Mouse (Mus musculus) lung, embryonic 14.5 days (tissue): Measurements from ENCODE around the gene Icam1. TPM values are rescaled to one million over a fixed set of nuclear protein-coding genes. Genes with fewer than 3 reads are reported as not detected.

ENCODE experiments used
- ATAC-seq: fragments of 200-750 bp; cut with Nextera tagmentation; 2 replicates; pipeline ENCODE4 v1.8.0; 2017; ENCODE audit warnings: mild to moderate bottlenecking, moderate TSS enrichment, moderate library complexity; ENCODE audit not compliant: insufficient read depth
- DNase-seq: peaks from one replicate; pipeline ENCODE4 v3.0.0-alpha.2; 2015
- H3K27ac ChIP-seq: fragments of 300-500 bp; sonication (generic); 2 replicates; pipeline ENCODE4 v1.5.1; 2014; ENCODE audit warnings: low read depth, mild to moderate bottlenecking, moderate library complexity
- H3K27me3 ChIP-seq: fragments of 300-500 bp; sonication (generic); 2 replicates; pipeline ENCODE4 v1.6.1; 2014; ENCODE audit warnings: low read length, control low read depth; ENCODE audit not compliant: insufficient read depth
- H3K36me3 ChIP-seq: fragments of 300-500 bp; sonication (generic); 2 replicates; pipeline ENCODE4 v1.6.1; 2014; ENCODE audit warnings: control low read depth; ENCODE audit not compliant: insufficient read depth
- H3K4me1 ChIP-seq: fragments of 300-500 bp; sonication (generic); 2 replicates; pipeline ENCODE4 v1.6.1; 2014; ENCODE audit warnings: antibody characterized with exemption, control low read depth; ENCODE audit not compliant: insufficient read depth
- H3K4me2 ChIP-seq: fragments of 300-500 bp; sonication (generic); 2 replicates; pipeline ENCODE4 v1.6.1; 2014; ENCODE audit warnings: mild to moderate bottlenecking
- H3K4me3 ChIP-seq: fragments of 300-500 bp; sonication (generic); 2 replicates; pipeline ENCODE4 v1.5.1; 2014; ENCODE audit warnings: low read depth, low read length
- H3K9ac ChIP-seq: fragments of 300-500 bp; sonication (generic); 2 replicates; pipeline ENCODE4 v1.6.1; 2014
- H3K9me3 ChIP-seq: fragments of 300-500 bp; sonication (generic); 2 replicates; pipeline ENCODE4 v1.6.1; 2016; ENCODE audit warnings: low read depth, low read length, control low read depth
- CTCF ChIP-seq: IDR thresholded peaks from 2 replicates; pipeline ENCODE4 v1.5.1; 2016; ENCODE audit warnings: antibody characterized with exemption, low read depth
- WGBS: fragments of 180-500 bp; shearing (Covaris S2); extraction: QIAGEN DNeasy Blood & Tissue Kit; methylation state at CpG from one replicate; pipeline ENCODE4 v1.1.7; 2014; 5-methylcytosine and 5-hydroxymethylcytosine counted together
- polyA plus RNA-seq: library from polyadenylated mRNA; unstranded; fragments of >200 nt; fragmentation: Nextera tagmentation; extraction: Ambion mirVana; gene quantifications from 2 replicates; pipeline ENCODE4 v1.2.1, GENCODE M21; 2014

Gene Icam1
- polyA plus RNA-seq, 1 experiment from 2014 or later = 33.6 TPM

DNA sequence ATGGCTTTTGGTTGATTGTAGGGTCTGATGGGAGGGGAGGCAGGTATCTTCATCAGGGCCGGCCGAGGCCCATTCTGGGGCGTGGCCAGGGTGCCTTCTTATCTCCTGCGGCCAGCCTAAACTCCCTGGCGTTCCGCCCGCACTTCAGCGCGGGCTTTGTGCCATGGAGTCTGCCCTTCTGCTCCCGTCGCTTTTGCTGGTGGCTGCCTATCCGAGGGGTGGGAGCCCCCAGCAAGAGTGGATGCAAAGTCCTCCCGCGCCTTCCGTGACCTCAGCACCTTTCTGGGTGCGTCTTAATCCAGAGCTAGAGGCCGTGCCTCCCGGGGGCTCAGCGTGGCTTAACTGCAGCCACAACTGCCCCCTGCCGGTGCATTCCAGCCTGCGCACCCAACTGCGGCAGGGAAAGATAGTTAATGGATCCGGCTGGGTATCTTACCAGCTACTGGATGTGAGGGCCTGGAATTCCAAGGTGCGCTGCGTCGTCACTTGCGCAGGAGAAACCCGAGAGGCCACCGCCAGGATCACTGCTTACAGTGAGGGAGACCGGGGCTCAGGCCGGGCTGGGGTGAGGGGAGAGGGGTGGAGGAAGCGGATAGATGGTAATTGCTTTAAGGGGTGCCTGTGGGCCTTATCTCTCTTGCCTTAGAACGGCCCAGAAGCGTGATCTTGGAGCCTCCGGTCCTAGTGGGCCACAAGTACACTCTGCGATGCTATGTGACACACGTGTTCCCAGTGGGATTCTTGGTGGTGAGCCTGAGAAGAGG is 13.7 kb downstream of the Icam1 start, which contains the start of gene Icam4:
Icam4 (plus strand) TSS at position 83 of the 764 bp plus-strand sequence.
- Histone ChIP-seq H3K9me3 (no peaks in the 10 kb centered on the region), H3K36me3 (peaks cover 9% of the 10 kb centered on the region; the same call in 1 of the 2 replicates), H3K27ac (peak within 1 kb of the TSS; percentile 58; the same call in 1 of the 2 replicates), H3K4me1 (peaks cover 26% of the 10 kb centered on the region; the same call in 1 of the 2 replicates), H3K27me3 (peaks cover 39% of the 10 kb centered on the region), H3K4me2 (peak within 1 kb of the TSS; percentile 95), H3K4me3 (peak within 1 kb of the TSS; percentile 52), H3K9ac (peak within 1 kb of the TSS; percentile 47)
- 2% methylated on average over 37 of the region's 37 CpGs for WGBS
- ATAC-seq (peak; percentile 16; the same call in 1 of the 2 replicates), DNase-seq (peak; percentile 89)
- peak; percentile 92 for TF ChIP-seq CTCF

DNA sequence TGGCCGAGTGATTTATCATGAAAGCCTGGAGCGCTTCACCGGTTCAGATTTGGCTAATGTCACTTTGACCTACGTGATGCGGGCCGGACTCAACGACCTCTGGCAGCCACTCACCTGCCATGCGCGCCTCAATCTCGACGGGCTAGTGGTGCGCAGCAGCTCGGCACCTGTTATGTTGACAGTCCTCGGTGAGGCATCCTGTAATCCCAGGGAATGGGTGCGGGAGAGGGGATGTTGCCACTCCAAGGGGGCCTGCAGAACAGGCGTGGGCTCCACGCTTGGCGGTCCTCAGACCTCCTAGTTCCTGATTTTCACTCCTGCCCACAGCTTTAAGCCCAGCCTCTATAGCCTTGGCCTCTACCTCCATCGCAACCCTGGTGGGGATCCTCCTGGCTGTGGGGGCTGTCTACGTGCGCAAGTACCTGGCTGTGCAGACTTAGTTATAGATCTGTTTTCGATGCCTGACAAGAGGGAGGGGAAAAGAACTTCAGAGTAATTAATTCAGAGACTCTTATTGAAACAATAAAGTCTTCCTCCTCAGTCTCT is 14.3 kb downstream of the Icam1 start:
- TF ChIP-seq CTCF = no peak
- DNase-seq (no peak), ATAC-seq (no peak)
- Histone ChIP-seq H3K9ac (peak overlapping the region; percentile 47; the same call in 1 of the 2 replicates), H3K4me3 (peak overlapping the region; percentile 52), H3K27me3 (peaks cover 46% of the 10 kb centered on the region), H3K4me1 (peaks cover 26% of the 10 kb centered on the region; the same call in 1 of the 2 replicates), H3K9me3 (no peaks in the 10 kb centered on the region), H3K36me3 (peaks cover 9% of the 10 kb centered on the region; the same call in 1 of the 2 replicates), H3K4me2 (peak overlapping the region; percentile 95), H3K27ac (peak overlapping the region; percentile 31; the same call in 1 of the 2 replicates)
- WGBS = 20% methylated on average over 22 of the region's 22 CpGs

DNA sequence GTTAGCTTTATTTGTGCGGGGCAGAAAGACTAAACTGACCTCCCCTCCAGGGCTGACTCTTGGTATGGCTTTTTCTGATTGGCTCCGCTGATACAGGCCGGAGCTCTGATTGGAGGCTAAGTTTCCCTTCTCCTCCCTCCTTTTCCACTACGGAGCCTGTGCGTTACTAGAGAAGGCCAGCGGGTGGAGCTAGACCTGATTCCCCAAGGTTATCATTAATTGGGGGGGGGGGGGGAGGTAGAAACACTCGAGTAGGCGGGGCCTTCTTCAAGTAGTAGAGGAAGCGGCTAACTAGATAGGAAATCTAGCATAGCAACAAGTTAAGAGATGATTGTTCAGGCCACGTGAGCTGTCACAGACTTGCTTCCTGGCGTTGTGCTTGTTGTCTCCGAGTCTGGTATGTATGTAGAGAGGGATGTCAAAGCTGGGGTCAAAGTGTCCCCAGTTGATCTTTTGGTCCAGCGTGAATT is 15.0 kb downstream of the Icam1 start:
- peaks cover 52% of the 10 kb centered on the region for H3K27me3 ChIP-seq
- TF ChIP-seq CTCF = peak; percentile 74
- H3K4me3 ChIP-seq = peak overlapping the region; percentile 52
- H3K9me3 ChIP-seq = no peaks in the 10 kb centered on the region
- H3K4me1 ChIP-seq = peaks cover 26% of the 10 kb centered on the region; the same call in 1 of the 2 replicates
- H3K4me2 ChIP-seq = peak overlapping the region; percentile 95
- H3K36me3 ChIP-seq = peaks cover 9% of the 10 kb centered on the region; the same call in 1 of the 2 replicates
- H3K9ac ChIP-seq = no peak overlapping the region
- H3K27ac ChIP-seq = no peak overlapping the region
- WGBS = under 1% methylated on average over 13 of the region's 13 CpGs
- ATAC-seq (peak; percentile 62), DNase-seq (peak; percentile 94)

DNA sequence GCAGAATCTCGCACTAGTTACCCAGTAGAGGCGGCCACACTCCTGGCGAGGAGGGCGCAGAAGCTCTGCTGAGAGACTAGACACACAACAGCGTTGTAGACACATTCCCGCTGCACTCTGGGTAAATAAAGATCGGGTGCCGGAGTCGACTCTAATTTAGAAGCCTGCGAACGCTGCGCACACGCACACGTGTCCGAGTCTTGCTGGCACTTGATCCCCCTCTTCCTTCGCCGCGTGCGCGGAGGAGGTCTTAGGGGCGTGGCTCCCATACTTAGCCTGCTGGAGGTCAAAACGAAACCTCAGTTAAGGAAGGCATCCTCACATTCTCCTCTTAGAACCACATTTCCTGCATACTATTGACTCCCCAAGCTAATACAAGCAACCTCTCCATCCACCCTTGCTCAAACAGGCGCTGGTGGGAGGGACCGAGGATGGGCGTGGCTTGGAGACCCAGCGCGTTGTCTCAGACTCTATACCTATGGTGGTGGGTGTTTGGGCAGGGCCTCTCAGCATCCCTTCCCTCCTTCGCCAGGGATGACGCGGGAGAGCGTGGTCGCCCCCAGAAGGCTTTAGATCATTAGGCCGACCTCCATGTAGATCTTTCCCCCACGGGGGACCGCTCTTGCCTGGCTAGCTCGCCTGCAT is 15.6 kb downstream of the Icam1 start:
- H3K27me3 ChIP-seq = peaks cover 58% of the 10 kb centered on the region
- ATAC-seq (peak; percentile 29), DNase-seq (peak; percentile 77)
- H3K9me3 ChIP-seq = no peaks in the 10 kb centered on the region
- H3K4me2 ChIP-seq = peak overlapping the region; percentile 95
- peaks cover 9% of the 10 kb centered on the region; the same call in 1 of the 2 replicates for H3K36me3 ChIP-seq
- H3K9ac ChIP-seq = peak overlapping the region; percentile 42
- WGBS = under 1% methylated on average over 36 of the region's 36 CpGs
- TF ChIP-seq CTCF = no peak
- no peak overlapping the region for H3K27ac ChIP-seq
- H3K4me1 ChIP-seq = peaks cover 26% of the 10 kb centered on the region; the same call in 1 of the 2 replicates
- H3K4me3 ChIP-seq = peak overlapping the region; percentile 52

DNA sequence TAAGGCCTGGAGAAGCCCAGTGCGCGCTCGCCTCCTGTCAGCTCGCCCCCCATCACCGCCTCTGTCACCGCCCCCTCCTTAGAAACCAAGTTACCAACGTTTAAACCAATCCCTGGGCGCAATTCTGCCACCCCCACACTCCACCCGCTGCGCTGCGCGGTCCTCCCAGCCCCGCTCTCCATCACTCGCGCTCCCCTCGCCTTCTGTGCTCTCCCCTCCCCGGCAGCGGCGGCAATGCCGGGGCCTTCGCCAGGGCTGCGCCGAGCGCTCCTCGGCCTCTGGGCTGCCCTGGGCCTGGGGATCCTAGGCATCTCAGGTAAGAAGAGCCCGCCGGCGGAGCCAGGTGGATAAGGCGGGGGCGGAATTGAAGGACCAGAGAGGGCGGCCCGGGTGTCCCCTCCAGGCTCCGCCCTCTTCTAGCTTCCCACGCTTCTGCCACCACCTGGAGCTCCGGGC is 16.1 kb downstream of the Icam1 start, which contains the start of gene Icam5:
Icam5 (plus strand) TSS at position 178 of the 456 bp plus-strand sequence.
- Histone ChIP-seq H3K9me3 (no peaks in the 10 kb centered on the region), H3K4me2 (peak within 1 kb of the TSS; percentile 95), H3K4me1 (peaks cover 24% of the 10 kb centered on the region; the same call in 1 of the 2 replicates), H3K27me3 (peaks cover 64% of the 10 kb centered on the region), H3K9ac (peak within 1 kb of the TSS; percentile 51), H3K27ac (no peak within 1 kb of the TSS), H3K4me3 (peak within 1 kb of the TSS; percentile 52), H3K36me3 (peaks cover 9% of the 10 kb centered on the region; the same call in 1 of the 2 replicates)
- DNase-seq (no peak), ATAC-seq (no peak)
- no peak for TF ChIP-seq CTCF
- WGBS = under 1% methylated on average over 35 of the region's 35 CpGs

DNA sequence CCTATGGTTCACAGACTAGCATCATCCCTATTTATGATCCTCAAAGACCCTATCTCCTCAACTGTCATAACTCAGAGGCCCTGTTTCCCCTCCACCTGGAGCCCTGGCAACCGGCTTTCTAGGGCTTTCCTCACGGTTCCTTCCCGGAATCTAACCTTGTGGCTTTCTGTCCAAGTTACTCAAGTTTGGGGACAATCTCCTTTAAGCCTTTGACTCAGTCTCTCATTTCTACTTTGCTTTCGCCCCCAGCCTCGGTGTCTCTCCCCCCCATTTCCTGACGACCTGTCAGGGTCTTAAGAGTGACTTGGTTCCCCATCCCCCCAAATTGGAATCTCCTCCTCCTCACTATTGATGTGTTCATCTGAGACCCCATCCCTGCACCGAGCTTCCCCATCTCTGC is 16.7 kb downstream of the Icam1 start:
- 2% methylated on average over 7 of the region's 7 CpGs for WGBS
- DNase-seq = no peak

More for the DNA sequence above, 16.7 kb downstream of the Icam1 start:
- Histone ChIP-seq H3K9ac (no peak overlapping the region), H3K4me2 (peak overlapping the region; percentile 95), H3K27ac (no peak overlapping the region), H3K4me1 (peaks cover 24% of the 10 kb centered on the region), H3K36me3 (0 out of 2 replicates have a peak, but pooled peaks cover 8% of the 10 kb centered on the region), H3K4me3 (peak overlapping the region; percentile 52), H3K27me3 (peaks cover 69% of the 10 kb centered on the region), H3K9me3 (no peaks in the 10 kb centered on the region)
- ATAC-seq = no peak
- TF ChIP-seq CTCF = no peak
